Mouse (Mus musculus) limb, embryonic 14.5 days (tissue): Measurements from ENCODE around the gene Akr7a5. TPM values are rescaled to one million over a fixed set of nuclear protein-coding genes. Genes with fewer than 3 reads are reported as not detected.

Experiments used
- ATAC-seq: fragments of 200-750 bp; cut with Nextera tagmentation; 2 replicates; pipeline ENCODE4 v1.8.0; 2017; ENCODE audit warnings: low read depth, moderate number of reproducible peaks, moderate TSS enrichment; ENCODE audit not compliant: low FRiP score
- DNase-seq: peaks from one replicate; pipeline ENCODE4 v3.0.0-alpha.2; 2015; ENCODE audit warnings: low spot score
- H3K27ac ChIP-seq: fragments of 300-500 bp; sonication (generic); replicated peaks from 2 replicates; pipeline ENCODE4 v1.5.1; 2014; ENCODE audit warnings: low read depth, mild to moderate bottlenecking, low read length, moderate library complexity, mixed read lengths
- H3K27me3 ChIP-seq: fragments of 300-500 bp; sonication (generic); 2 replicates; pipeline ENCODE4 v1.6.1; 2014; ENCODE audit warnings: low read length, mixed read lengths; ENCODE audit not compliant: control insufficient read depth, insufficient read depth
- H3K36me3 ChIP-seq: fragments of 300-500 bp; sonication (generic); 2 replicates; pipeline ENCODE4 v1.6.1; 2014; ENCODE audit warnings: mild to moderate bottlenecking, low read length, moderate library complexity, mixed read lengths; ENCODE audit not compliant: control insufficient read depth, insufficient read depth
- H3K4me1 ChIP-seq: fragments of 300-500 bp; sonication (generic); 2 replicates; pipeline ENCODE4 v1.6.1; 2014; ENCODE audit warnings: antibody characterized with exemption, low read length, mixed read lengths; ENCODE audit not compliant: control insufficient read depth, insufficient read depth
- H3K4me2 ChIP-seq: fragments of 300-500 bp; sonication (generic); replicated peaks from 2 replicates; pipeline ENCODE4 v1.6.1; 2014; ENCODE audit warnings: low read depth, mild to moderate bottlenecking, low read length, moderate library complexity; ENCODE audit not compliant: severe bottlenecking
- H3K4me3 ChIP-seq: fragments of 300-500 bp; sonication (generic); replicated peaks from 2 replicates; pipeline ENCODE4 v1.5.1; 2014; ENCODE audit warnings: low read length
- H3K9ac ChIP-seq: fragments of 300-500 bp; sonication (generic); 2 replicates; pipeline ENCODE4 v1.6.1; 2014; ENCODE audit warnings: mild to moderate bottlenecking, low read depth, low read length, moderate library complexity; ENCODE audit not compliant: severe bottlenecking
- H3K9me3 ChIP-seq: fragments of 300-500 bp; sonication (generic); 2 replicates; pipeline ENCODE4 v1.6.1; 2016; ENCODE audit warnings: low read length; ENCODE audit not compliant: control insufficient read depth
- POLR2A ChIP-seq: fragments of 200-500 bp; IDR thresholded peaks from 2 replicates; pipeline ENCODE4 v1.8.0; 2012; ENCODE audit warnings: inconsistent platforms, mild to moderate bottlenecking, moderate library complexity, borderline replicate concordance; ENCODE audit not compliant: insufficient read depth, insufficient read length; ENCODE audit errors: extremely low read depth
- WGBS: fragments of 180-500 bp; shearing (Covaris S2); extraction: QIAGEN DNeasy Blood & Tissue Kit; methylation state at CpG from one replicate; pipeline ENCODE4 v1.1.7; 2014; 5-methylcytosine and 5-hydroxymethylcytosine counted together
- polyA plus RNA-seq, 2 experiments: library from polyadenylated mRNA; depleted of rRNA in 1 of 2; stranded (reverse) in 1 of 2; unstranded in 1 of 2; fragments of >200 nt; fragmentation: Nextera tagmentation in 1 of 2; extraction: Ambion mirVana in 1 of 2; gene quantifications; 2 replicates each; pipeline versions ENCODE4 v1.2.1 to v1.2.3; 2012 to 2014

Akr7a5 gene
- polyA plus RNA-seq, 2 experiments, result 28.5 to 84.8 TPM

DNA sequence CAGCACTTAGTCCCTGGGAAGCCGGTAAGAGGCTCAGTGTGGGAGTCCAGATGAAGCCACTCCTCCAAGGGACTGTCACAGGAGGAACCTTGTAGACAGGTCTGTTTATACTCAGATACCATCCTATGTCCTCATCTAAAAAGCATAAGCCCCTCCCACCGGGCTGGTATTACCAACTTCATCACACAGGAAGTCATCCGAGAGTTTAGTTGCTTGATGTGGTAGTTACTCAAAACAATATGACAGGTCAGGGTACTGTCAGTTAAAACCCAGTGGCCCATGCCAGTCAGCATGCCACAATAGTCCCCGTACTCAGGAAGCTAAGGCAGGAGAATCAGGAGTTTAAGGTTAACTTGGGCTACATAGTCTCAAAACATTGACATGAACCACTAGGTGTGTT is 9.2 kb downstream of the Akr7a5 start:
- Histone ChIP-seq H3K9me3 (no peaks in the 10 kb centered on the region), H3K4me2 (no peak overlapping the region), H3K27me3 (no peaks in the 10 kb centered on the region), H3K4me3 (no peak overlapping the region), H3K27ac (no peak overlapping the region), H3K36me3 (peaks cover 43% of the 10 kb centered on the region), H3K9ac (no peak overlapping the region), H3K4me1 (no peaks in the 10 kb centered on the region)
- 95% methylated on average over 4 of the region's 4 CpGs for WGBS
- no peak for TF ChIP-seq POLR2A
- DNase-seq (no peak), ATAC-seq (no peak)

DNA sequence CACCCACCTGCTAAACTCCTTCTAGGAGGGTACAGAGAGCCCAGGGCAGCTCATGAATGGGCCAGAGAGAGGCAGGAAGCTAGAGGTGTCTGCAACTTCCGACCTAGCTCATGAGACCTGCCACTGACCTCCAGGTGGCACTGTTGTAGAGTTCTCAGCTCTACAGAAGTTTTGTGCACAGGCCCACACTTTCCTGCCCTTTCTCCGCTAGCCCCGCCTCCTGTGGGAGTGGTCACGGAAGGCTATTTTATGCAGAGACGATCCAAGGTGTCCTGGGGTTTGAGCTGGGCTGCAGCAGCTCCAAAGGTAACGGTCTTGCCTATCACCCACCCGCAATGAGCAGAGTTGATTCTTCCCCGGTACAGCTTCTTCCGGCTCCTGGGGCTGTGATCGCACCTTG is 20.1 kb downstream of the Akr7a5 start:
- ATAC-seq, result peak; percentile 76
- Histone ChIP-seq H3K4me3 (peak overlapping the region; percentile 20), H3K4me2 (peak overlapping the region; percentile 34), H3K4me1 (no peaks in the 10 kb centered on the region), H3K9ac (no peak overlapping the region), H3K27me3 (no peaks in the 10 kb centered on the region), H3K9me3 (no peaks in the 10 kb centered on the region), H3K36me3 (no peaks in the 10 kb centered on the region), H3K27ac (no peak overlapping the region)
- no peak for TF ChIP-seq POLR2A
- peak; percentile 75 for DNase-seq
- WGBS, result 7% methylated on average over 10 of the region's 10 CpGs

DNA sequence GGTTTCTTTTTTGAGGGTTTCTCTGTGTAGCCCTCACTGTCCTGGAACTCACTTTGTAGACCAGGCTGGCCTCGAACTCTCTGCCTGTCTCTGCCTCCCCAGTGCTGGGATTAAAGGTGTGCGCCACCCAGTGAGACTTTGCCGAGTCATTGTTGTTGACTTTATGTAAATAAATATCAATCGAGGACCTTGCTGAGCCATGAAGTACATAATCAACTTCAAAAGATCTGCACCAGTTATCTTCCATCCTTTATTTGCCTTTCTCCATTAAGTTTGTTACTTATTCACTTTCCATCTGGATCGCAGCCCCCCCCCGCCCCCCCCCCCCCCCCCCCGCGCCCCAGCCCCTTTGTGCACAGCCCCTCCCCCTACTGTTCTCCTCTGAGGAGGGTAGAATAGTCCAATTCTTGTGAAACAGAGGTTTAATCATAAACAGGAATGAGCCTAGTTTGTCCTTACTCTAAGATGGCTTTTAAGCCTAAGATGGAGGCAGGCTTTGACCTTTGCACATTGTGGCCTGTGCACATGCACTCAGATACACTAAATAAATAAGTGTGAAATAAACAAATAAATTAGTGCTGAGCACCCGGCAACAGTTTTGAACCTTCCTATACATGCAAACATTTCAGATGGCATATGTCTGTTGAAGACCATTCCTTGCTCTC is 24.2 kb downstream of the Akr7a5 start:
- Histone ChIP-seq H3K9me3 (no peaks in the 10 kb centered on the region), H3K27ac (no peak overlapping the region), H3K9ac (no peak overlapping the region), H3K4me2 (no peak overlapping the region), H3K4me1 (no peaks in the 10 kb centered on the region), H3K4me3 (no peak overlapping the region), H3K36me3 (no peaks in the 10 kb centered on the region), H3K27me3 (0 out of 2 replicates have a peak, but pooled peaks cover 5% of the 10 kb centered on the region)
- 80% methylated on average over 6 of the region's 9 CpGs for WGBS
- TF ChIP-seq POLR2A, result no peak
- ATAC-seq (no peak), DNase-seq (no peak)

DNA sequence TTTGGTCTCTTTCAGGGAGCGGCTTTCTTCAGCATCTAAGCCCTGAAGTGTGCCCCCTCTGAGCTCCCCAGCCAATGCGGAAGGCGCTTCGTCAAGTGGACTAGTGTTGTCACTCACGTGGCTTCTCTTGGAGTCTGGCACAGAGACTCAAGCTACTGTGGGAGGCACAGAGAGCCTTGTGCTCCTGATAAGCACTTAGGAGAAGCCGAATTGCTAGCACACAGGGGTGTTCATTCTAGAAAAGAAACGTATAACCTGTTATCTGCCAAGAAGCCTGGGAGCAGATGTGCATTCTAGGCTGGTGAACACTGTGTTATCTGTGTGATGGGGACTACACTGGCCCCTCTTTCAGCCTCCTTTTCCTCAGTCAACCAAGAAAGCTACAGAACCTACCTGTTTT is 25.0 kb downstream of the Akr7a5 start:
- H3K4me2 ChIP-seq, result no peak overlapping the region; the same call in 1 of the 2 replicates
- H3K27me3 ChIP-seq, result 0 out of 2 replicates have a peak, but pooled peaks cover 5% of the 10 kb centered on the region
- H3K4me1 ChIP-seq, result no peaks in the 10 kb centered on the region
- no peak overlapping the region for H3K4me3 ChIP-seq
- H3K36me3 ChIP-seq, result no peaks in the 10 kb centered on the region
- TF ChIP-seq POLR2A, result no peak
- H3K9ac ChIP-seq, result no peak overlapping the region
- H3K9me3 ChIP-seq, result no peaks in the 10 kb centered on the region
- no peak overlapping the region for H3K27ac ChIP-seq
- ATAC-seq, result no peak
- WGBS, result 55% methylated on average over 7 of the region's 7 CpGs
- DNase-seq, result no peak

DNA sequence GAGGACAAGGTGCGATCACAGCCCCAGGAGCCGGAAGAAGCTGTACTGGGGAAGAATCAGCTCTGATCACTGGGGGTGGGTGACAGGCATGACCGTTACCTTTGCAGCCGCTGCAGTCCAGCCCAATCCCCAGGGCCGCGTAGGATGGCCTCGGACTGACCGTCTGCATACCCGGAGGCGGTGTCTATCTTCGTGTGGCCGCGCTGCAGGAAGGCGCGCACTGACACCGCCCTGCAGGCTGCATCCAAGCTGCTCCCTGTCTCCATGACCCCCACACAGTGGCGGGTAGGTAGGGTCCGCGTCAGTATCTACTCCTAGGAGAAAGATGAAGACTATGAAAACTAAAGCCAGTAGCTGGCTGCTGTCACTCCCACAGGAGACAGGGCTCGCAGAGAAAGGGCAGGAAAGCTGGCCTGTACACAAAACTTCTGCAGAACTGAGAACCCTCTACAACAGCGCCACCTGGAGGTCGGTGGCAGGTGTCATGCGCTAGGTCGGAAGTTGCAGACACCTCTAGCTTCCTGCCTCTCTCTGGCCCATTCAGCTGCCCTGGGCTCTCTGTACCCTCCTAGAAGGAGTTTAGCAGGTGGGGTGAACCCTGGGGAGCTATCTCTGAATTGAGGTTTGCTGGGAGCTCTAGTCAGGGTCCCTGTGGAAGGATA is 26.4 kb downstream of the Akr7a5 start:
- no peak overlapping the region for H3K9ac ChIP-seq

More for the DNA sequence above, 26.4 kb downstream of the Akr7a5 start:
- Histone ChIP-seq H3K36me3 (no peaks in the 10 kb centered on the region), H3K4me1 (no peaks in the 10 kb centered on the region), H3K4me3 (0 out of 2 replicates have a peak overlapping the region, but pooled peaks have one; percentile 10), H3K27ac (no peak overlapping the region), H3K9me3 (no peaks in the 10 kb centered on the region), H3K4me2 (peak overlapping the region; percentile 36), H3K27me3 (0 out of 2 replicates have a peak, but pooled peaks cover 5% of the 10 kb centered on the region)
- 20% methylated on average over 24 of the region's 24 CpGs for WGBS
- TF ChIP-seq POLR2A, result no peak
- no peak for ATAC-seq
- peak; percentile 64 for DNase-seq
